Mouse (Mus musculus) hindbrain, postnatal 0 days (tissue): ENCODE measurements at regions not wholly inside any gene's neighbourhood (a gene's known extent, or its start where the extent isn't known, plus 50 kb on each side); places are given as distances from the start of the nearest gene placed in this dataset.

ENCODE experiments used
- ATAC-seq: fragments of 200-750 bp; cut with Nextera tagmentation; 2 replicates; pipeline ENCODE4 v1.8.0; 2017; ENCODE audit warnings: mild to moderate bottlenecking, moderate TSS enrichment, moderate library complexity
- DNase-seq: peaks from one replicate; pipeline ENCODE4 v3.0.0-alpha.2; 2015; ENCODE audit warnings: low spot score
- H3K27ac ChIP-seq: fragments of 300-500 bp; sonication (generic); 2 replicates; pipeline ENCODE4 v1.5.1; 2014; ENCODE audit warnings: mild to moderate bottlenecking
- H3K27me3 ChIP-seq: fragments of 300-500 bp; sonication (generic); 2 replicates; pipeline ENCODE4 v1.6.1; 2014; ENCODE audit warnings: low read length, mixed read lengths; ENCODE audit not compliant: insufficient read depth
- H3K36me3 ChIP-seq: fragments of 300-500 bp; sonication (generic); 2 replicates; pipeline ENCODE4 v1.6.1; 2014; ENCODE audit warnings: low read length, mixed read lengths; ENCODE audit not compliant: insufficient read depth
- H3K4me1 ChIP-seq: fragments of 300-500 bp; sonication (generic); 2 replicates; pipeline ENCODE4 v1.6.1; 2014; ENCODE audit warnings: antibody characterized with exemption, low read length, mixed read lengths; ENCODE audit not compliant: insufficient read depth
- H3K4me2 ChIP-seq: fragments of 300-500 bp; sonication (generic); 2 replicates; pipeline ENCODE4 v1.6.1; 2014; ENCODE audit warnings: low read depth, mild to moderate bottlenecking, low read length, moderate library complexity, mixed read lengths
- H3K4me3 ChIP-seq: fragments of 300-500 bp; sonication (generic); 2 replicates; pipeline ENCODE4 v1.5.1; 2014; ENCODE audit warnings: low read length
- H3K9ac ChIP-seq: fragments of 300-500 bp; sonication (generic); replicated peaks from 2 replicates; pipeline ENCODE4 v1.6.1; 2014; ENCODE audit warnings: mild to moderate bottlenecking, low read length, moderate library complexity, mixed read lengths
- H3K9me3 ChIP-seq: fragments of 300-500 bp; sonication (generic); 2 replicates; pipeline ENCODE4 v1.6.1; 2016; ENCODE audit warnings: low read length, mixed read lengths
- CTCF ChIP-seq: IDR thresholded peaks from 2 replicates; pipeline ENCODE4 v1.5.1; 2016; ENCODE audit warnings: antibody characterized with exemption, control low read depth, low read depth
- WGBS: fragments of 180-500 bp; shearing (Covaris S2); extraction: QIAGEN DNeasy Blood & Tissue Kit; methylation state at CpG from one replicate; pipeline ENCODE4 v1.1.7; 2014; 5-methylcytosine and 5-hydroxymethylcytosine counted together

- TF ChIP-seq CTCF = no peak
- H3K27ac ChIP-seq = no peak overlapping the region
- ATAC-seq (no peak), DNase-seq (no peak)
- H3K4me3 ChIP-seq = no peak overlapping the region
- no peaks in the 10 kb centered on the region for H3K27me3 ChIP-seq
- no peaks in the 10 kb centered on the region for H3K4me1 ChIP-seq
- no peaks in the 10 kb centered on the region for H3K36me3 ChIP-seq
- WGBS = 76% methylated on average over 4 of the region's 4 CpGs
- no peak overlapping the region for H3K9ac ChIP-seq
- no peaks in the 10 kb centered on the region for H3K9me3 ChIP-seq
- no peak overlapping the region for H3K4me2 ChIP-seq
Observed at GRCm38 (mm10) chr5:41563441-41563840, 144.5 kb downstream of the Rab28 start.

DNA sequence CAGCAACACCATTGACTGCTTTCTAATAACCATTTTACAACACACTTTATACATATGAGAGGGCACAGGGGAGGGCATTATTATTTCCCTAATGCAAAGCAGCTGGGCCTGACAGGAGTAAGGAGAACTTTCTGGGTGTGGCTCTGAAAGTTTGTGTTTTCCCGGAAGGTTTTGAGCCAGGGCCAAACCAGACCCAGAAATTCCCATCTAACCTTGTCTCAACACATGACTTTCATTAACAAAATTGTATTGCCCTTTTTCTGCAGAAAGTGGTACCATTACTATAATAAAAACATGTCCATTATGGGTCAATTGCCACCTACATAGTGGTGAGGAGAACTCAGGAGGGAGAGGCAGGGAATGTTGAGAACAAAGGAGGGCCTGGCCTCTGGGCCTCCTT lies 145.7 kb downstream of the Rab28 start:
- Histone ChIP-seq H3K4me2 (no peak overlapping the region), H3K9me3 (no peaks in the 10 kb centered on the region), H3K36me3 (no peaks in the 10 kb centered on the region), H3K4me1 (no peaks in the 10 kb centered on the region), H3K27me3 (no peaks in the 10 kb centered on the region), H3K9ac (no peak overlapping the region), H3K27ac (no peak overlapping the region), H3K4me3 (no peak overlapping the region)
- no peak for ATAC-seq
- no peak for TF ChIP-seq CTCF
- no peak for DNase-seq
- WGBS = 72% methylated on average over 1 of the region's 1 CpGs

- ATAC-seq (peak; percentile 58), DNase-seq (peak; percentile 8)
- Histone ChIP-seq H3K27ac (no peak overlapping the region), H3K9me3 (no peaks in the 10 kb centered on the region), H3K4me2 (peak overlapping the region; percentile 49), H3K4me1 (no peaks in the 10 kb centered on the region), H3K9ac (0 out of 2 replicates have a peak overlapping the region, but pooled peaks have one; percentile 13), H3K27me3 (no peaks in the 10 kb centered on the region), H3K36me3 (no peaks in the 10 kb centered on the region), H3K4me3 (peak overlapping the region; percentile 27)
- no peak for TF ChIP-seq CTCF
- WGBS = 34% methylated on average over 24 of the region's 24 CpGs
Observed at GRCm38 (mm10) chr5:41556700-41557309, 151.2 kb downstream of the Rab28 start.

DNA sequence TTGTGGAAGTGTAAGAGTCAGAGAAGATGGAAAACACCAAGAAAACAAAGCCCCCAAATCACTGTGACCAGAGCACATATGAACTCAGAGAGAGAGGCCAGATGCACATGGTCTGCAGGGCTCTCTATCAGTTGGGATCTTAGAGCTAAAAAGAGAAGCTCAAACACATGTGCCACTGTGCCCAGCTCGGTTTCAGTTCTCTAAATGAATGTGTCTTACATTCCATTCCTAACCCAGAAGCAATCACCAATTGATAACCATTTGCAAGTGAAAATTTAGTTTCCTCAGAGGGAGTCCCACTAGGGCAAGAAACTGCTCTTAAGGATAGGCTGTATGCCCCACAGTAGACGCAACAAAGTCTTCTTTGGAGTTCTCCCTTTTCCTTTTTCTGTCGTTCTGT lies 153.6 kb downstream of the Rab28 start:
- H3K27ac ChIP-seq = no peak overlapping the region
- H3K9ac ChIP-seq = no peak overlapping the region
- H3K4me2 ChIP-seq = no peak overlapping the region
- TF ChIP-seq CTCF = no peak
- no peaks in the 10 kb centered on the region for H3K9me3 ChIP-seq
- no peaks in the 10 kb centered on the region for H3K27me3 ChIP-seq
- WGBS = 87% methylated on average over 3 of the region's 3 CpGs
- no peak overlapping the region for H3K4me3 ChIP-seq
- H3K4me1 ChIP-seq = no peaks in the 10 kb centered on the region
- DNase-seq (no peak), ATAC-seq (no peak)
- H3K36me3 ChIP-seq = no peaks in the 10 kb centered on the region

DNA sequence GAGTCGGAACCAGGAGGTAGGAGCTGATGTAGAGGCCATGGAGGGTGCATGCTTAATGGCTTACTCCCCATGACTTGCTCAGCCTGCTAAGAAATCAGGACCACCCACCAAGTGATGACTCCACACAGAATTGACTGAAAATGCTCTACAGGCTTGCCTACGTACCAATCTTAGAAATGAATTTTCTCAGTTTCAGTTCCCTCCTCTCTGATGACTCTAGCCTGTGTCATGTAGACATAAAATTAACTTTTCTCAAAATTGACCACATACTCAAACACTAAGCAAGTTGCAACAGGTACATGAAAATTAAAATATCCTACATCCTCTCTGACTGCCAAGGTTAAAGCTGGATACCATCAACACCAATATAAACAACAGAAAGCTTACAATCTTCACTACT lies 157.9 kb downstream of the Rab28 start:
- H3K4me1 ChIP-seq = no peaks in the 10 kb centered on the region
- ATAC-seq (no peak), DNase-seq (no peak)
- H3K36me3 ChIP-seq = no peaks in the 10 kb centered on the region
- TF ChIP-seq CTCF = no peak
- H3K4me2 ChIP-seq = no peak overlapping the region
- H3K27ac ChIP-seq = no peak overlapping the region
- no peak overlapping the region for H3K4me3 ChIP-seq
- WGBS = 74% methylated on average over 2 of the region's 2 CpGs
- no peaks in the 10 kb centered on the region for H3K27me3 ChIP-seq
- no peak overlapping the region for H3K9ac ChIP-seq
- no peaks in the 10 kb centered on the region for H3K9me3 ChIP-seq

- H3K9ac ChIP-seq = no peak overlapping the region
- TF ChIP-seq CTCF = no peak
- WGBS = 71% methylated on average over 4 of the region's 4 CpGs
- no peaks in the 10 kb centered on the region for H3K4me1 ChIP-seq
- H3K36me3 ChIP-seq = no peaks in the 10 kb centered on the region
- H3K27me3 ChIP-seq = no peaks in the 10 kb centered on the region
- H3K4me3 ChIP-seq = no peak overlapping the region
- no peak overlapping the region for H3K4me2 ChIP-seq
- DNase-seq (no peak), ATAC-seq (no peak)
- H3K9me3 ChIP-seq = no peaks in the 10 kb centered on the region
- no peak overlapping the region for H3K27ac ChIP-seq
Observed at GRCm38 (mm10) chr5:41546909-41547308, 161.0 kb downstream of the Rab28 start.

DNA sequence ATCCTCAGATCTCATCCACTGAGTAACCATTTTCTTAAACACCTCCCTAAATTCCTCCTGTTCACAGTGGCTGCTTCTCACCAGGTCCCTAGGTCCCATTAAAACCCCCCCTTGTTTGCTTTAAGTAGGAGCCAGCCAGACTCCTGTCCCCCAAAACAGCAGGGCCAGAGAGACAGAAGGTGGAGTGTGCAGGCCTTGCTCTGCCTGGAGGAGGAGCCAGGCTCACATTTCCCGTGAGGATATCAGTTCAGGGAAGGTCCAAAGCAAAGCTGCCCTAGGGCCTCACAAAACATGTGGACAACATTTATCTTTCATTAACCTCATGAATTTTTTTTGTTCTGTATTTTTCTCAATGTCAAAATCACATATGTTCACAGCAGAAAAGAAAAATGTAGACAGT lies 167.2 kb downstream of the Rab28 start:
- no peaks in the 10 kb centered on the region for H3K27me3 ChIP-seq
- no peak overlapping the region for H3K9ac ChIP-seq
- H3K4me2 ChIP-seq = no peak overlapping the region
- WGBS = 14% methylated on average over 1 of the region's 1 CpGs
- no peaks in the 10 kb centered on the region for H3K36me3 ChIP-seq
- H3K27ac ChIP-seq = no peak overlapping the region
- no peak overlapping the region for H3K4me3 ChIP-seq
- no peak for ATAC-seq
- no peak for DNase-seq
- H3K9me3 ChIP-seq = no peaks in the 10 kb centered on the region
- no peaks in the 10 kb centered on the region for H3K4me1 ChIP-seq
- no peak for TF ChIP-seq CTCF
